Mouse (Mus musculus) liver, adult 2 months (tissue): ENCODE results near the gene Prtg.

Source experiments
- CTCF ChIP-seq: fragments of 200-500 bp; IDR thresholded peaks from 2 replicates; pipeline ENCODE4 v1.5.1; 2011; ENCODE audit warnings: low read depth, low read length, control low read depth
- POLR2A ChIP-seq: fragments of 200-500 bp; IDR thresholded peaks from 2 replicates; pipeline ENCODE4 v1.6.1; 2011; ENCODE audit warnings: low read length, control low read depth; ENCODE audit not compliant: insufficient read depth; ENCODE audit errors: extremely low read depth

DNA sequence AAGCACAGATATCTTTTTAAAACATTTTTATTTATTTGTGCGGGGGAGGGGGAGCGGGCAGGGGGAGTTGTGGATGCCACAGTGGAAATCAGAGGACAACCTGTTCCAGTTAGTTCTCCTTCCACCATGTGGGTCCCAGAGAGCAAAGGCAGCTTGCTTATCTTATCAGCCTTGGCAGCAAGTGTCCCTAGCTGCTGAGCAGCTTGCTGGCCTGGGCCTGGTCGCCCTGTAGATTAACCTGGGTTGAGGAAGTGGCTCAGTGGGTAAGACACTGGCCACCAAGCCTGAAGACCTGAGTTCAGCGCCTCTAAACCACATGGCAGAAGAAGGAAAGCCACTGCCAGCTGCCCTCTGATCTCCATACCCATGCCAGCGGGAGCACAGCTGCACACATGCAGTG, 95.9 kb downstream of the Prtg start:
- TF ChIP-seq CTCF: no peak
- no peak for TF ChIP-seq POLR2A
